Mouse (Mus musculus): ENCODE results near the gene Tmem203.
A peak's percentile ranks its signal among the peaks of the same experiment; 100 is the strongest.

Gene Tmem203

DNA sequence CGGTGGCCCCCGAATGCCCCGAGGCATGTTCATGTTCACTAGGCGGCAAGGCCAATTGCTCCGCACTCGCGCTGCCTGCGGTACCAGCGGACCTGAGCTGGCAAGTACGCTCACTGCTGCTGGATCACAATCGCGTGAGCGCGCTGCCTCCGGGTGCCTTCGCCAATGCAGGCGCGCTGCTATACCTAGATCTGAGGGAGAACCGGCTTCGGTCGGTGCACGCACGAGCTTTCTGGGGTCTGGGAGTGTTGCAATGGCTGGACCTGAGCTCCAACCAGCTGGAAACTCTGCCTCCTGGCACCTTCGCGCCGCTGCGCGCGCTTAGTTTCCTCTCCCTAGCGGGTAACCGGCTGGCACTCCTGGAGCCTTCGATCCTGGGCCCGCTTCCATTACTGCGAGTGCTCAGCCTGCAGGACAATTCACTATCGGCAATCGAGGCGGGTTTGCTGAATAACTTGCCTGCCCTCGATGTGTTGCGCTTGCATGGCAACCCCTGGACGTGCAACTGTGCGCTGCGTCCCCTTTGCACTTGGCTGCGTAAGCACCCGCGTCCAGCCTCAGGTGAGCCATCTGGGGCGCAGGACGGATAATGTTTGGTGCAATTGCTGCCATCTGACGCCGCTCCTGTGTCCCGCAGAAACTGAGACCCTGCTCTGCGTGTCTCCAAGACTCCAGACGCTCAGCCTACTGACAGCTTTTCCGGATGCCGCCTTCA is 35.0 kb downstream of the Tmem203 start:
- no peak for DNase-seq (ENCODE audit: low spot score in 2 of 2)

GRCm38 (mm10) chr2:25290816-25291130 is 35.5 kb downstream of the Tmem203 start:
- DNase-seq (ENCODE audit: low spot score in 2 of 2): no peak

GRCm38 (mm10) chr2:25291184-25292053 is 36.2 kb downstream of the Tmem203 start:
- no peak for DNase-seq (ENCODE audit: low spot score in 2 of 2)

GRCm38 (mm10) chr2:25292054-25292544 is 36.9 kb downstream of the Tmem203 start:
- DNase-seq (ENCODE audit: low spot score in 2 of 2): no peak

GRCm38 (mm10) chr2:25292856-25293255 is 37.6 kb downstream of the Tmem203 start:
- peak in 1 of 2 experiments; percentile 66 for DNase-seq (ENCODE audit: low spot score in 2 of 2)

DNA sequence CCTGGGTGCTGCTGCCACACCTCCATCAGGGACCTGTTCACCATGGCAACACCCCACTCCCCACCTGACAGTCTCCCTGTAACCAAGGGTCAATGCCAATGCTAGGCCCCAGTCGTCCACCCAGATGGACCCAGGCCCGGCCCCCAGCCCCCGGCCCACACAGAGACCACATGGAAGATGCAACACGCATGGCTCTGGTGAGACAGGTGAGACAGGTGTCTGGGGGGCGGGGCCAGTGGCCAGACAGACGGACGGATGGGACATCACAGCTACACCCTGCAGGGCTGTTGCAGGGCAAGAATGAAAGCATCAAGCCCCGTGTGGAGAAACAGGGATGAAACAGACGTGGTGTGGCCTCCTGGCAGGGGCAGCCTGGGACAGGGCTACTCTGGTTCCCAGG is 38.5 kb downstream of the Tmem203 start:
- no peak for DNase-seq (ENCODE audit: low spot score in 2 of 2)

DNA sequence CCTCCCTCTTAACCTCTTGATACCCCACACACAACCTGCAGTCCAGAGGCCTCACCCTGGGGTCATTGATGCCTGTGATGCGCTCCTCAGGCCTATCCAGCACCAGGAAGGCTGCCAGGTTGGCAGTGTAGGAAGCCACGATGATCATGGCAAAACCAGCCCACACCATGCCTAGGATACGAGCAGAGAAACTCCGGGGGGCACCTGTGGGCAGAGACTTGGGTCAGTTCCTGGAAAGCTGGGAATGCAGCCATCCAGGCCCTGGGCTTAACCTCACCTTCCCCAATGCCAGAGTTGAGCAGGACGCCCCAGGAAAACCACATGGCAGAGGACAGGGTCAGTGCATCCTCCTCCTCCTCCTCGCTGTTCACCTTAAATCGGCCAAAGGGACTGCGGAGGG is 41.9 kb downstream of the Tmem203 start:
- no peak for DNase-seq (ENCODE audit: low spot score in 2 of 2)

- no peak for DNase-seq (ENCODE audit: low spot score in 2 of 2)
Observed at GRCm38 (mm10) chr2:25298046-25298445, 42.8 kb downstream of the Tmem203 start.

DNA sequence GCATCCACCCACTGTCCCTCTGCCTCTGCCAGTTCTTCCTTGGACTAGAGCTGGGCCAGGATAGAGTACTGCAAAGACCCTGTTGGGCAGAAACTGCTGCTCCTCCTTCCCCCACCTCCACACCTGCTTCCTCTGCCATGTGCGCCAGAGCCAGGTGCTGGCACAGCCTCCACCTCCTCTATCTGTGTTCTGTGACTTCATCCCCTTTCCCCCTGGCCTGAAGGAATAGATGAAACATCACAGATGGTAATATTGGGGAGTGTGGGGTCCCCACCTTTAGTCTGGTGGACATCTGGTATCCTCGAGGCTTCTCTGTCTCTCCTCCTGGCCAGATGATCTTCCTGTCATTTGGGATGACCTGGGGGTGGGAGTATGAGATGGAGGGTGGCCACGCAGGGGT is 48.2 kb downstream of the Tmem203 start:
- DNase-seq (ENCODE audit: low spot score in 2 of 2): no peak

GRCm38 (mm10) chr2:25303931-25304656 is 48.9 kb downstream of the Tmem203 start:
- no peak for DNase-seq (ENCODE audit: low spot score in 2 of 2)

- DNase-seq (ENCODE audit: low spot score in 2 of 2): no peak
Observed at GRCm38 (mm10) chr2:25304657-25305541, 49.7 kb downstream of the Tmem203 start.
